Mouse (Mus musculus): ENCODE measurements around the gene Fam83c.

The Fam83c gene

DNA sequence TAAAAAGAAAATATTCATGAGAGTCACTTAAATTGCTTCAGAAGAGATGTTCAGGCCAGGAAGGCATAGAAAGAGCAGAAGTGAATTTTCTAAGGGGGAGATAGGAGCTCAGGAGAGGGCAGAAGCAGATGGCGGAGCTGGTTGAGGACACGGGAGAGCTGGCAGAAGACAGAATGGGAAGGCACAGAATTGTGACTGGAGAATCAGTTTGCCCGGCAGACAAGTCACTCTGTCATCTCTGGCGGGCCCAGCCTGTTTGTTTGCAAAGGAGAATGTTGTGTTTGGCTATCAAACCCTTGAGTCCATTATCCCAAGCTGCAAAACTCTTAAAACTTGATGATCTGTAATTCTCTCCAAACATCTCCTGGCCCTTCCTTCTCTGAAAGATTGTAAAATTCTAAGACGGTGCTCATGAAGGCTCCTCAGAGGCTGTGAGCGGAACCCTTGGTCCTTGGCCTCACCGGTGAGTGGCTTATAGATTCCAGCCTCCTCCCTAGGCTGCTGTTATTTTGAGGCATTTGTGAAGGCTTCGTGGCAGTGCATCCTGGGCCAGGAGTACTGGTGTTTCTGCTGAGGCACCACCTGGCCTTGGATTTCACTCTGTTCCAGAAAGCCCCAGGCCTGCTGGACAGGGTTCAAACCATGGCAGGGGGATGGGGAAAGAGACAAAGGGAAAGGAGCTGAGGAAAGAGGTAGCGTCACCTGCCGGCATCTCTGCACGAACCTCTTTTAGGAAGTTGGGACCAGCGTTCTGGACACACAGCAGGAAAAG is 39.8 kb downstream of the Fam83c start:
- no peak for DNase-seq

DNA sequence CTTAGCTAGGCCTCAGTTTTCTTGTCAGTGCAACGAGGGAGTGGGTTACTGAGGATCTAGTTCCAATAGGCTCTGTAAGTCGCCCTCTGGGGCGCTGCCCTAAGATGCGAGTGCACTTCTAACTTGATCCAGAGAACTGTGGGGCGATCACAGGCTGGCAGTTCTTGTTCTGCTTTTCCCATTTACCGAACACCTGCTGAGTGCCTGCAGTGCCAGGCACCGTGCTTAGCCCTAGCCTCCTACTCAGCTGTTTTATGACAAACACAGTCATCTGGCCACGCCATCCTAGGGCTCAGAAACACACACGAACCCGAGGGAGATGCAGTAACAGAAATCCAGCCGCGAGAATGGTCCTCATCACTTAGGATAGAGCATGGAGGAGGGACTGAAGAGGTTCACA is 41.8 kb downstream of the Fam83c start:
- DNase-seq: no peak

GRCm38 (mm10) chr2:155787949-155788931 is 46.4 kb downstream of the Fam83c start:
- no peak for DNase-seq

GRCm38 (mm10) chr2:155786905-155787304 is 47.7 kb downstream of the Fam83c start:
- DNase-seq: no peak

- no peak for DNase-seq
Observed at GRCm38 (mm10) chr2:155784534-155784933, 50.1 kb downstream of the Fam83c start.

DNA sequence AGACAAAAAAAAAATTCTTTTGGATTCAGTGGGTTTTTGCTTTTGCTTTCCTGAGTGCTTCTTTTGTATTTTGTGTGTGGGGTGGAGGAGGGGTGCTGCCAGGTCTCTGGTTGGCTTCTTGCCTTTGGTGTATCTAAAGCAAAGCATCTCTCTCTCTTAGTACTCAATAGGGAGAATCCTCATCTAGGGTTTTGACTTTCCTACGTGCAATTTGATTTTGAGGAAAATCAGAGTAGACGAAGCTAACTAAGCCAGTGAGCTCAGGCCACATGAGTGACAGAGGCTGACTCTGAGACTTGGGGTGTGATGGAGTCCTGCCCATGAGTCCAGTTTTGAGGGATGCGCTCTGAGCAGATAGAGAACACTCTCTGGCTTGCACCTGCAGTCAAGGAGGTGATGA is 55.1 kb downstream of the Fam83c start:
- DNase-seq: no peak

GRCm38 (mm10) chr2:155779066-155779465 is 55.6 kb downstream of the Fam83c start:
- DNase-seq: no peak

DNA sequence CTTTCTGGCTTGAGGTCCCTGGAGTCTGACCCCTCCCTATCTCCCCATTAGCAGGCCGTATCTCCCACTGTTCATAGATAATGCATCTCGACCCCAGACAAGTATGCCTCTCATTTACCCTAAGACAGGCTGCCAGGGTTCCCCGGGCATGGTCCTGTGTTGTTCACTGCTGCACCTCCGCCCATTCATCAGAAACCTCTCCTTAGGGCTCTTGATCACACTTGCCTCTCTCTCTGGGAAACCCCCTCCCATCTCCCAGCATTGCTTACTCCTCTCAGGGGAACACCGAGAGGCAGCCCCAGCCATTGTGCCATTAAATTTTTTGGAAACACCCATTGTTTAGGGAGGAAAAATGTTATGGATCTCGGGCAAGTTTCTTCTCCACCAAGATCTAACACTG is 56.6 kb downstream of the Fam83c start:
- no peak for DNase-seq

DNA sequence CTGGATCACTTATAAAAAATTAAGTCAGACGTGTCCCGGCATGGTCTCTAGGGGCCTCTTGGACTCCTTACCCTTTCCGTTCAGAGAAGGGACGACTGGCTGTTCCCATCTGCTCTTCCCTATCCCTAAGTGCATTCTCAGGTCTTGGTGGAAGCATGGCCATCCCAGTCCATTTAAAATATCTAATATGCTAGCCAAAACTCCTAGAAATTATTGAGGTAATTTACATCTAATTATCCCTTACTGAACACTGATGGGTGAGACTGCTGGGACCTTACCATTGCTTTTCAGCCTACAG is 57.0 kb downstream of the Fam83c start:
- no peak for DNase-seq
